ENCODE assay signal across 9 mouse cellular contexts in genomic region chr7:29785023-29785422, GRCm38 (mm10). TPM values are rescaled to one million over a fixed set of nuclear protein-coding genes. Genes with fewer than 3 reads are reported as not detected.
A peak's percentile ranks its signal among the peaks of the same experiment; 100 is the strongest.
DNase-seq lines count a peak whose midpoint lies in the region; ATAC-seq and TF ChIP-seq lines count a peak whose summit lies in the region.
"Had no signal": no experiment of that assay in that cellular context is flagged by ENCODE, and none has a peak within 500 bp of the region (broad histone marks: within the 10 kb centered on the region; RNA-seq: fewer than 3 reads in every experiment).

No protein-coding gene starts in this region.

- peak overlapping the region; percentile 90 for H3K9ac ChIP-seq in heart, postnatal 0 days (replicated peaks; ENCODE audit: low read depth, low read length)
- H3K9ac ChIP-seq in hindbrain, embryonic 14.5 days, result peak overlapping the region; percentile 85
- peak overlapping the region; percentile 84 for H3K9ac ChIP-seq in midbrain, embryonic 13.5 days (replicated peaks)

- H3K9me3 ChIP-seq in heart, postnatal 0 days (replicated peaks; ENCODE audit: control insufficient read depth, low read length), result no peaks in the 10 kb centered on the region
- H3K9me3 ChIP-seq in embryonic facial prominence, embryonic 10.5 days, result peaks cover 4% of the 10 kb centered on the region; the same call in 1 of the 2 replicates
- H3K9me3 ChIP-seq in hindbrain, embryonic 14.5 days (ENCODE audit: control insufficient read depth, low read length), result no peaks in the 10 kb centered on the region
- no peaks in the 10 kb centered on the region for H3K9me3 ChIP-seq in midbrain, embryonic 13.5 days
- H3K9me3 ChIP-seq: G1E had no signal

- H3K4me2 ChIP-seq in heart, postnatal 0 days (ENCODE audit: low read depth, low read length), result peak overlapping the region; percentile 90
- peak overlapping the region; percentile 79 for H3K4me2 ChIP-seq in hindbrain, embryonic 14.5 days (replicated peaks)
- H3K4me2 ChIP-seq in midbrain, embryonic 13.5 days (replicated peaks), result peak overlapping the region; percentile 75

- 45% methylated on average over 8 of the region's 8 CpGs for WGBS in heart, postnatal 0 days
- 65% methylated on average over 8 of the region's 8 CpGs for WGBS in embryonic facial prominence, embryonic 10.5 days
- 56% methylated on average over 8 of the region's 8 CpGs for WGBS in hindbrain, embryonic 14.5 days
- 54% methylated on average over 8 of the region's 8 CpGs for WGBS in midbrain, embryonic 13.5 days

- no peak for TF ChIP-seq CTCF in heart, postnatal 0 days (IDR thresholded peaks at IDR 0.05; ENCODE audit: low read depth)

- DNase-seq in heart, postnatal 0 days (ENCODE audit: low spot score), result no peak
- DNase-seq in heart, postnatal 10 days, result no peak
- DNase-seq in embryonic facial prominence, embryonic 10.5 days (ENCODE audit: low spot score), result no peak
- no peak for DNase-seq in hindbrain, embryonic 14.5 days (ENCODE audit: low spot score)
- no peak for DNase-seq in adrenal gland, postnatal 4 days (ENCODE audit: low spot score in 2 of 2)
- no peak for DNase-seq in urinary bladder, postnatal 14 days (ENCODE audit: low spot score)
- DNase-seq in cerebellum, adult 18-20 months, result no peak

- peaks cover 27% of the 10 kb centered on the region for H3K36me3 ChIP-seq in heart, postnatal 0 days (replicated peaks; ENCODE audit: control insufficient read depth, insufficient read depth, low read length)
- H3K36me3 ChIP-seq in embryonic facial prominence, embryonic 10.5 days (replicated peaks), result peaks cover 41% of the 10 kb centered on the region
- peaks cover 38% of the 10 kb centered on the region for H3K36me3 ChIP-seq in hindbrain, embryonic 14.5 days (replicated peaks; ENCODE audit: control insufficient read depth, insufficient read depth)
- H3K36me3 ChIP-seq in midbrain, embryonic 13.5 days, result peaks cover 27% of the 10 kb centered on the region

- peaks cover 15% of the 10 kb centered on the region; the same call in 1 of the 2 replicates for H3K4me1 ChIP-seq in heart, postnatal 0 days (ENCODE audit: control insufficient read depth, insufficient read depth)
- H3K4me1 ChIP-seq in embryonic facial prominence, embryonic 10.5 days, result peaks cover 22% of the 10 kb centered on the region
- peaks cover 16% of the 10 kb centered on the region for H3K4me1 ChIP-seq in hindbrain, embryonic 14.5 days (replicated peaks; ENCODE audit: control insufficient read depth, insufficient read depth, low read length)
- peaks cover 28% of the 10 kb centered on the region for H3K4me1 ChIP-seq in midbrain, embryonic 13.5 days (replicated peaks)

- no peak for ATAC-seq in heart, postnatal 0 days (ENCODE audit: insufficient read depth, low read depth)
- no peak for ATAC-seq in hindbrain, embryonic 14.5 days (ENCODE audit: low FRiP score)
- no peak for ATAC-seq in midbrain, embryonic 13.5 days

- intact Hi-C loops in heart, postnatal 10 days (cut with DNase I), result loop anchor here (10.0 kb wide), 1 partner anchor 380 kb away; the partner anchor contains the start of gene Zfp146

- no peaks in the 10 kb centered on the region for H3K27me3 ChIP-seq in heart, postnatal 0 days (ENCODE audit: control insufficient read depth, insufficient read depth, low read length)
- no peaks in the 10 kb centered on the region for H3K27me3 ChIP-seq in embryonic facial prominence, embryonic 10.5 days (replicated peaks; ENCODE audit: low read depth, poor library complexity, severe bottlenecking)
- H3K27me3 ChIP-seq in hindbrain, embryonic 14.5 days (ENCODE audit: control insufficient read depth, insufficient read depth, low read length), result no peaks in the 10 kb centered on the region
- H3K27me3 ChIP-seq in midbrain, embryonic 13.5 days, result no peaks in the 10 kb centered on the region

- TF ChIP-seq EP300 in heart, postnatal 0 days (IDR thresholded peaks at IDR 0.05; ENCODE audit: low read depth), result no peak

- H3K4me3 ChIP-seq in heart, postnatal 0 days (ENCODE audit: low read depth, low read length), result peak overlapping the region; percentile 87
- H3K4me3 ChIP-seq in embryonic facial prominence, embryonic 10.5 days, result peak overlapping the region; percentile 81
- peak overlapping the region; percentile 77 for H3K4me3 ChIP-seq in hindbrain, embryonic 14.5 days (replicated peaks; ENCODE audit: low read length)
- H3K4me3 ChIP-seq in midbrain, embryonic 13.5 days (replicated peaks), result peak overlapping the region; percentile 74

- H3K27ac ChIP-seq in heart, postnatal 0 days (ENCODE audit: low read depth), result peak overlapping the region; percentile 83; the same call in 1 of the 2 replicates
- no peak overlapping the region for H3K27ac ChIP-seq in embryonic facial prominence, embryonic 10.5 days (replicated peaks)
- no peak overlapping the region for H3K27ac ChIP-seq in hindbrain, embryonic 14.5 days
- H3K27ac ChIP-seq in midbrain, embryonic 13.5 days, result no peak overlapping the region

RNA-seq across cellular contexts. Expression of gene Zfp30, which starts 1.2 kb away (rescaled TPM):
- total RNA-seq in heart, postnatal 0 days (2014; rRNA removed; ENCODE audit: low replicate concordance), result 4.6 and 5.6 TPM in 2 replicates
- 8.1 and 8.4 TPM in 2 replicates for polyA plus RNA-seq in heart, postnatal 0 days (2015; fragmentation: Nextera tagmentation; extraction: Ambion mirVana)
- 1 to 10 TPM; 7.3 to 7.9 TPM for total RNA-seq in heart, postnatal 10 days (2021)
- 6.3 and 7.0 TPM in 2 replicates for polyA plus RNA-seq in embryonic facial prominence, embryonic 10.5 days (2016; fragmentation: Nextera tagmentation; extraction: Ambion mirVana)
- polyA plus RNA-seq in hindbrain, embryonic 14.5 days (2014; fragmentation: Nextera tagmentation; extraction: Ambion mirVana), result 13.1 and 13.4 TPM in 2 replicates
- 14.2 and 14.9 TPM in 2 replicates for polyA plus RNA-seq in midbrain, embryonic 13.5 days (2015; fragmentation: Nextera tagmentation; extraction: Ambion mirVana)
- total RNA-seq in adrenal gland, postnatal 4 days (2021), result 1 to 10 TPM; 6.8 to 7.3 TPM

RNA-seq across cellular contexts. Expression of gene Zfp84, which starts 16.7 kb away (rescaled TPM):
- 5.3 and 7.4 TPM in 2 replicates for total RNA-seq in heart, postnatal 0 days (2014; rRNA removed; ENCODE audit: low replicate concordance)
- polyA plus RNA-seq in heart, postnatal 0 days (2015; fragmentation: Nextera tagmentation; extraction: Ambion mirVana), result 6.0 and 6.1 TPM in 2 replicates
- total RNA-seq in heart, postnatal 10 days (2021), result 10 to 100 TPM; 12.0 to 14.6 TPM
- 12.4 and 12.6 TPM in 2 replicates for polyA plus RNA-seq in embryonic facial prominence, embryonic 10.5 days (2016; fragmentation: Nextera tagmentation; extraction: Ambion mirVana)
- 17.0 and 19.5 TPM in 2 replicates for polyA plus RNA-seq in hindbrain, embryonic 14.5 days (2014; fragmentation: Nextera tagmentation; extraction: Ambion mirVana)
- polyA plus RNA-seq in midbrain, embryonic 13.5 days (2015; fragmentation: Nextera tagmentation; extraction: Ambion mirVana), result 17.7 and 19.0 TPM in 2 replicates
- total RNA-seq in adrenal gland, postnatal 4 days (2021), result 10 to 100 TPM; 14.3 TPM

RNA-seq across cellular contexts. Expression of gene Zfp790, which starts 30.9 kb away (rescaled TPM):
- 2.4 and 3.1 TPM in 2 replicates for total RNA-seq in heart, postnatal 0 days (2014; rRNA removed; ENCODE audit: low replicate concordance)
- polyA plus RNA-seq in heart, postnatal 0 days (2015; fragmentation: Nextera tagmentation; extraction: Ambion mirVana), result 8.3 and 9.3 TPM in 2 replicates
- 10 to 100 TPM; 12.0 to 14.1 TPM for total RNA-seq in heart, postnatal 10 days (2021)
- 15.9 and 16.4 TPM in 2 replicates for polyA plus RNA-seq in embryonic facial prominence, embryonic 10.5 days (2016; fragmentation: Nextera tagmentation; extraction: Ambion mirVana)
- polyA plus RNA-seq in hindbrain, embryonic 14.5 days (2014; fragmentation: Nextera tagmentation; extraction: Ambion mirVana), result 29.4 and 31.5 TPM in 2 replicates
- polyA plus RNA-seq in midbrain, embryonic 13.5 days (2015; fragmentation: Nextera tagmentation; extraction: Ambion mirVana), result 29.7 and 29.9 TPM in 2 replicates
- 10 to 100 TPM; 17.9 to 18.4 TPM for total RNA-seq in adrenal gland, postnatal 4 days (2021)

RNA-seq across cellular contexts. Expression of gene Catsperg2, which starts 58.2 kb away (rescaled TPM):
- not detected in 2 replicates for total RNA-seq in heart, postnatal 0 days (2014; rRNA removed; ENCODE audit: low replicate concordance)
- polyA plus RNA-seq in heart, postnatal 0 days (2015; fragmentation: Nextera tagmentation; extraction: Ambion mirVana), result not detected in 2 replicates
- total RNA-seq in heart, postnatal 10 days (2021), result not detected
- not detected in 2 replicates for polyA plus RNA-seq in embryonic facial prominence, embryonic 10.5 days (2016; fragmentation: Nextera tagmentation; extraction: Ambion mirVana)
- polyA plus RNA-seq in hindbrain, embryonic 14.5 days (2014; fragmentation: Nextera tagmentation; extraction: Ambion mirVana), result 0.17 and 0.26 TPM in 2 replicates
- 0.32 and 0.59 TPM in 2 replicates for polyA plus RNA-seq in midbrain, embryonic 13.5 days (2015; fragmentation: Nextera tagmentation; extraction: Ambion mirVana)
- total RNA-seq in adrenal gland, postnatal 4 days (2021), result under 1 TPM; 0.34 to 0.54 TPM
